Mouse (Mus musculus) forebrain, embryonic 15.5 days (tissue): ENCODE results near the gene Mfsd12. TPM values are rescaled to one million over a fixed set of nuclear protein-coding genes. Genes with fewer than 3 reads are reported as not detected.

Experiments
- ATAC-seq: fragments of 200-750 bp; cut with Nextera tagmentation; replicated peaks from 2 replicates; pipeline ENCODE4 v1.8.0; 2017; ENCODE audit warnings: mild to moderate bottlenecking, moderate TSS enrichment, moderate library complexity
- H3K27ac ChIP-seq: fragments of 300-500 bp; sonication (generic); replicated peaks from 2 replicates; pipeline ENCODE4 v1.5.1; 2015; ENCODE audit warnings: mild to moderate bottlenecking, inconsistent platforms
- H3K27me3 ChIP-seq: fragments of 300-500 bp; sonication (generic); 2 replicates; pipeline ENCODE4 v1.6.1; 2015; ENCODE audit warnings: inconsistent platforms
- H3K36me3 ChIP-seq: fragments of 300-500 bp; sonication (generic); 2 replicates; pipeline ENCODE4 v1.6.1; 2015; ENCODE audit warnings: mild to moderate bottlenecking, inconsistent platforms
- H3K4me1 ChIP-seq: fragments of 300-500 bp; sonication (generic); 2 replicates; pipeline ENCODE4 v1.6.1; 2015; ENCODE audit warnings: inconsistent platforms
- H3K4me2 ChIP-seq: fragments of 300-500 bp; sonication (generic); replicated peaks from 2 replicates; pipeline ENCODE4 v1.6.1; 2015; ENCODE audit warnings: mild to moderate bottlenecking, inconsistent platforms
- H3K4me3 ChIP-seq: fragments of 300-500 bp; sonication (generic); 2 replicates; pipeline ENCODE4 v1.5.1; 2015; ENCODE audit warnings: mild to moderate bottlenecking, inconsistent platforms
- H3K9ac ChIP-seq: fragments of 300-500 bp; sonication (generic); replicated peaks from 2 replicates; pipeline ENCODE4 v1.6.1; 2015; ENCODE audit warnings: mild to moderate bottlenecking, inconsistent platforms
- H3K9me3 ChIP-seq: fragments of 300-500 bp; sonication (generic); 2 replicates; pipeline ENCODE4 v1.6.1; 2016; ENCODE audit warnings: inconsistent platforms
- WGBS: fragments of 180-500 bp; shearing (Covaris S2); methylation state at CpG from one replicate; pipeline ENCODE4 v1.1.7; 2015; ENCODE audit warnings: mixed read lengths; 5-methylcytosine and 5-hydroxymethylcytosine counted together
- polyA plus RNA-seq: library from polyadenylated mRNA; unstranded; fragments of >200 nt; fragmentation: Nextera tagmentation; extraction: Ambion mirVana; gene quantifications from 2 replicates; pipeline ENCODE4 v1.2.1, GENCODE M21; 2015

Mfsd12 gene
- polyA plus RNA-seq, 1 experiment from 2014 or later = 11.9 TPM

- peak; percentile 53; the same call in 1 of the 2 replicates for ATAC-seq
- Histone ChIP-seq H3K9ac (no peak overlapping the region), H3K36me3 (peaks cover 22% of the 10 kb centered on the region), H3K9me3 (no peaks in the 10 kb centered on the region), H3K4me3 (no peak overlapping the region), H3K4me2 (no peak overlapping the region), H3K4me1 (peaks cover 25% of the 10 kb centered on the region), H3K27me3 (no peaks in the 10 kb centered on the region), H3K27ac (no peak overlapping the region)
- 63% methylated on average over 23 of the region's 23 CpGs for WGBS
Observed at GRCm38 (mm10) chr10:81389801-81390677, 32.7 kb downstream of the Mfsd12 start.

DNA sequence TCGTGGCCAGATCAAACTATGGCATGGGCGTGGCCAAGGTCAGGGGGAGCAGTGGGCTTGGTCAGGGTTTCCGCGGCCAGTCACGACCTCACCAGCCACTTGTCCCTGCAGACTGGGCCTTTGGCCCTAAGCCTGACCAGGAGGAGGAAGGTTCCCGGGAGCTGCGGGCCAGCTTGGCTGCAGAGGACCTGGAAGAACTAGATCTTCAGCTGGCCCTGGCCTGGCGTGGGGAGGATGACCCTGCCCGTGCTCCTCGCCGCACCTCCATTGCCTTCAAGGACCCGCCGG lies 33.3 kb downstream of the Mfsd12 start:
- peaks cover 19% of the 10 kb centered on the region for H3K4me1 ChIP-seq
- ATAC-seq = no peak
- H3K9ac ChIP-seq = no peak overlapping the region
- no peaks in the 10 kb centered on the region for H3K27me3 ChIP-seq
- 88% methylated on average over 13 of the region's 13 CpGs for whole genome bisulfite sequencing
- H3K27ac ChIP-seq = no peak overlapping the region
- H3K36me3 ChIP-seq = peaks cover 22% of the 10 kb centered on the region
- no peak overlapping the region for H3K4me2 ChIP-seq
- no peak overlapping the region for H3K4me3 ChIP-seq
- no peaks in the 10 kb centered on the region for H3K9me3 ChIP-seq

- no peak overlapping the region for H3K4me3 ChIP-seq
- no peaks in the 10 kb centered on the region for H3K27me3 ChIP-seq
- 84% methylated on average over 6 of the region's 6 CpGs for WGBS
- H3K27ac ChIP-seq = no peak overlapping the region
- no peak for ATAC-seq
- H3K36me3 ChIP-seq = peaks cover 13% of the 10 kb centered on the region
- H3K4me1 ChIP-seq = peaks cover 21% of the 10 kb centered on the region
- H3K9ac ChIP-seq = no peak overlapping the region
- H3K4me2 ChIP-seq = no peak overlapping the region
- no peaks in the 10 kb centered on the region for H3K9me3 ChIP-seq
Observed at GRCm38 (mm10) chr10:81392270-81392669, 35.0 kb downstream of the Mfsd12 start.

DNA sequence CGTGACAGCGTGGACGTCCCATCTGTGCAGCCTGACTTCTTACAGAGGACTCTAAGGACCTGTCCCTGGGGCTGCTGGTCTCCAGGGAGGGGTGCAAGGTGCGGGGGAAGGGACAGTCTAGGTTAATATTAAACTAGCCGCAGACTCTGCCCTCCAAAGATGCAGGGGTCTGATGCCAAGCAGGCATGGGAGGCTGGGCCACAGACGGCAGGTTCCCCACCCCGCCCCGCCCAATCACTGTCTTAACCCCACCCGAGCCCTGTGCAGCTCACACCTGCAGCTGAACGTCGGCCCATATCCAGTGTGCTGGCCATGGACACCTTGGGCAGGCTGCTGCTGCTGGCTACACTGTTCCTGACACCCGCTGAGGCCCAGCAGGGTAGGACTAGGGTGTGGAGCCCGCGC lies 35.5 kb downstream of the Mfsd12 start, which contains the start of gene Smim24:
TSS of gene Smim24 (plus strand) at position 271 of the 405 bp plus-strand sequence.
- H3K4me2 ChIP-seq = peak within 1 kb of the TSS; percentile 36
- H3K4me3 ChIP-seq = peak within 1 kb of the TSS; percentile 20
- H3K9me3 ChIP-seq = no peaks in the 10 kb centered on the region
- peaks cover 21% of the 10 kb centered on the region for H3K4me1 ChIP-seq
- no peak within 1 kb of the TSS for H3K27ac ChIP-seq
- 74% methylated on average over 14 of the region's 14 CpGs for WGBS
- peak within 1 kb of the TSS; percentile 37 for H3K9ac ChIP-seq
- H3K27me3 ChIP-seq = no peaks in the 10 kb centered on the region
- peaks cover 7% of the 10 kb centered on the region for H3K36me3 ChIP-seq
- no peak for ATAC-seq

DNA sequence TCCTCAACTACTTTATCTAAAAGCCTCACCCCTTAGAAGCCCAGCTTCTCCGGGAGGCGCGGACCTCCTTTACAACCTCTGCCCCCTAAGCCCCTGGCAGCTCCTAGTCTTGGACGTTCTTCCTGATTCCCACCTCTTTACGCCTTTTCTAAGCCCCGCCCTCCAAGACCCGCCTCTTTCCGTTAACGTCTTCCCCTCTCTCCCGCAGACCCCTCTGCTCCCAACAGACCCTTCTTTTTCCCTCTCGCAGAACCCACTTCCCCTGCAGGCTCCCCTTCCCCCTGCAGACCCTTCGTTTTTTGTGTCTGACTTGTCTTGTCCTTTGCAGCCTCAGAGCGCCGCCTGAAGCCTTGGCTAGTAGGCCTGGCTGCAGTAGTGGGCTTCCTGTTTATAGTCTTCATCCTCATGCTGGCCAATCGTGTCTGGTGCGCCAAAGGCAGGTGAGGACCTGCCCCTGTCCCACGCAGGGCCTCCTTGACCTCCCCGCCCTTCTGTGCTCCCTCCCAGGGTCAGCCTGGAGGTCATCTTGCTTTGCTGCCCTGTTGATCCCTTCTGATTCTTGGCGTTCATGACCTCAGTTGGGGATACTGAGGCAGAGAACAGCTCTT lies 36.3 kb downstream of the Mfsd12 start:
- Histone ChIP-seq H3K4me3 (peak overlapping the region; percentile 20), H3K27me3 (no peaks in the 10 kb centered on the region), H3K36me3 (no peaks in the 10 kb centered on the region), H3K9ac (peak overlapping the region; percentile 37), H3K4me2 (peak overlapping the region; percentile 36), H3K9me3 (no peaks in the 10 kb centered on the region), H3K4me1 (peaks cover 21% of the 10 kb centered on the region), H3K27ac (no peak overlapping the region)
- no peak for ATAC-seq
- 8% methylated on average over 19 of the region's 19 CpGs for WGBS

DNA sequence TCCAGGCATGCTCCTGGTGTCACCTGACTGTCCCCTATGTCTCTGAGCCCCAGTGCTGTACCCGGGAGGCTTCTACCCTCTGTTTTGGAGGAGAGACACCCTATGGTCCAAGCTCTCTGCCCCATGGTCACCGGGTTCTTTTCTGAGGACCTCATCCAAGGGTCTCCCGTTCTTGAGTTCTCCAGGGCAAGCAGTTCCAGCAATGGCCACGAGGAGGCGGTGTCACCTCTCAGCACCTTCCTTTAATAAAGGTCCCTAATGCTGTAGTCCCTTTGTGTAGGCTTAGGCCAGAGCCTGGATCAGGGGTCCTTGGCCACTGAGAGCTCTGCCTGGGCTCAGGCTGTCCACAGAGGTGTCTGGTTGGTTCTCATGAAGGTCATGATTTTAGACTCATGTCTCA lies 37.8 kb downstream of the Mfsd12 start:
- 16% methylated on average over 5 of the region's 5 CpGs for WGBS
- Histone ChIP-seq H3K27me3 (no peaks in the 10 kb centered on the region), H3K36me3 (0 out of 2 replicates have a peak, but pooled peaks cover 2% of the 10 kb centered on the region), H3K9ac (no peak overlapping the region), H3K4me1 (peaks cover 26% of the 10 kb centered on the region), H3K4me2 (no peak overlapping the region), H3K4me3 (no peak overlapping the region), H3K27ac (0 out of 2 replicates have a peak overlapping the region, but pooled peaks have one; percentile 17), H3K9me3 (no peaks in the 10 kb centered on the region)
- no peak for ATAC-seq

- H3K4me1 ChIP-seq = peaks cover 33% of the 10 kb centered on the region
- ATAC-seq = no peak
- H3K9me3 ChIP-seq = no peaks in the 10 kb centered on the region
- H3K9ac ChIP-seq = 0 out of 2 replicates have a peak overlapping the region, but pooled peaks have one; percentile 21
- H3K36me3 ChIP-seq = peaks cover 7% of the 10 kb centered on the region; the same call in 1 of the 2 replicates
- no peak overlapping the region for H3K4me2 ChIP-seq
- H3K27ac ChIP-seq = 0 out of 2 replicates have a peak overlapping the region, but pooled peaks have one; percentile 14
- H3K27me3 ChIP-seq = no peaks in the 10 kb centered on the region
- no peak overlapping the region for H3K4me3 ChIP-seq
- 78% methylated on average over 4 of the region's 4 CpGs for WGBS
Observed at GRCm38 (mm10) chr10:81395865-81396264, 38.6 kb downstream of the Mfsd12 start.

DNA sequence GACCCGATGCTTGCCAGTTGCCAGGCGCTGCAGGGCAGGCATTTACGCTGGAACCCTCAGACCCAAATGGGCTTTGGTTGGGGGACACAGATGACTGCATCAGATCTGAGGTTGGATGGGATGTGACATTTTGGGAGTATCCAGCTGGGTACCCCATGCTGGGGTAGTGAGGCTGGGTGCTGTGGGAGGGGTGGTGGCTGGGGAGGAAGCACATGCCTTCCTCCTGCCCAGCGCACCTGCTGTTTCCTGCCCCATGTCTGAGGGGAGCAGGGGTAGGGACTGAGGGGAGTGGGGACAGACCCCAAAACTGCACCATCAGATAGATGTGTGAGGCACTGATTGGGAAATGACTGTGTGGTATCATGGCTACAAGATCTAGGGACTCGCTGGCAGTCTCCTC lies 39.5 kb downstream of the Mfsd12 start:
- Histone ChIP-seq H3K36me3 (peaks cover 7% of the 10 kb centered on the region; the same call in 1 of the 2 replicates), H3K9me3 (no peaks in the 10 kb centered on the region), H3K27me3 (no peaks in the 10 kb centered on the region), H3K4me1 (peaks cover 42% of the 10 kb centered on the region), H3K9ac (peak overlapping the region; percentile 21; the same call in 1 of the 2 replicates), H3K4me3 (no peak overlapping the region), H3K4me2 (no peak overlapping the region), H3K27ac (no peak overlapping the region; the same call in 1 of the 2 replicates)
- ATAC-seq = no peak
- 67% methylated on average over 5 of the region's 5 CpGs for WGBS

- H3K4me1 ChIP-seq = peaks cover 48% of the 10 kb centered on the region
- no peak overlapping the region for H3K9ac ChIP-seq
- 0 out of 2 replicates have a peak overlapping the region, but pooled peaks have one; percentile 43 for H3K4me2 ChIP-seq
- H3K9me3 ChIP-seq = no peaks in the 10 kb centered on the region
- peaks cover 7% of the 10 kb centered on the region; the same call in 1 of the 2 replicates for H3K36me3 ChIP-seq
- no peak for ATAC-seq
- WGBS = 71% methylated on average over 5 of the region's 5 CpGs
- no peak overlapping the region for H3K4me3 ChIP-seq
- peaks cover under 1% of the 10 kb centered on the region; the same call in 1 of the 2 replicates for H3K27me3 ChIP-seq
- H3K27ac ChIP-seq = no peak overlapping the region
Observed at GRCm38 (mm10) chr10:81399296-81399695, 42.0 kb downstream of the Mfsd12 start.

- H3K4me1 ChIP-seq = peaks cover 48% of the 10 kb centered on the region
Observed at GRCm38 (mm10) chr10:81399798-81400308, 42.6 kb downstream of the Mfsd12 start.

DNA sequence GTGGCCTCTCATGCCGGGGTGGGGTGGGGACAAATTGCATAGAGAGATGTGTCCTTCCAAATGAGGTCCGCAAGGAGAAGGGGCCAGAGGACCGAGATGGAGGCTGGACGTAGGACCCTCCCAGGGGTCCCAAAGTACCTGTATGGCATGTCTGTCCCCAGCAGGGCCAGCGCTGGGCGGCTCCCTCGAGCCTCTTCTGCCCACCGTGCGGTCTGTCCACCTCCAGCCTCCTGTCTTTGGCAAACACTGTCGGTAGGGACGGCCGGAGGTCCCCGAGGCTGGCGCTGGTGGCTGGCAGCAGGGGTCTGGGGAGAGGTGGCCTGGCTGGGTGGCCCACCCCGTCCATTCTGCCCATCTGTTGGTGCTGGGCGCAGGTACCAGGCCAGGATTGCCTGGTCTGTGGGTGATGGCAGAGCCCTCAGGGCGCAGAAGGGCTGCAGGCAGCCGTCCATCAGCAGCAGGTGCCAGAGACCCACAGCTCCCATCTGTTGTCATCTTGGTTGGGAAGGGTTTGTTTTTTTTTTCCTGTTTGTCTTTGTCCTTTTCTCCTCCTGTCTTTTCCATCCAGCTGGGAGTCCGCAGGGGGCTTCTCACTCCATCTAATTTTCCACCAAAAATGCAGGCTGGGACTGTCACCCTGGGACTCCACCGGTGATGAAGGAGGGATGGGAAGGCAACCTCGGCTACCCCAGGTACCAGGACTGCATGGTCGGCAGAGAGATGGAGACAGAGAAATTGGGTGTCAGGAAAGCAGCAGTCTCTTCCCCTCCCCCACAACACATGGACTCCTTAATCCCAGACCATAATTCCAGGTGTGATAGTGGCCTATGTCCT lies 43.3 kb downstream of the Mfsd12 start:
- H3K4me3 ChIP-seq = peak overlapping the region; percentile 26
- peak overlapping the region; percentile 34; the same call in 1 of the 2 replicates for H3K9ac ChIP-seq

More at GRCm38 (mm10) chr10:81399798-81400308, 42.6 kb downstream of the Mfsd12 start:
- Histone ChIP-seq H3K27me3 (peaks cover 6% of the 10 kb centered on the region; the same call in 1 of the 2 replicates), H3K36me3 (peaks cover 10% of the 10 kb centered on the region; the same call in 1 of the 2 replicates), H3K9me3 (no peaks in the 10 kb centered on the region), H3K27ac (no peak overlapping the region; the same call in 1 of the 2 replicates), H3K4me3 (0 out of 2 replicates have a peak overlapping the region, but pooled peaks have one; percentile 26), H3K9ac (no peak overlapping the region), H3K4me2 (peak overlapping the region; percentile 43)
- no peak for ATAC-seq
- WGBS = 82% methylated on average over 18 of the region's 18 CpGs

More for the DNA sequence above, 43.3 kb downstream of the Mfsd12 start:
- 45% methylated on average over 21 of the region's 22 CpGs for WGBS
- H3K4me2 ChIP-seq = peak overlapping the region; percentile 43
- peak overlapping the region; percentile 79 for H3K27ac ChIP-seq
- peaks cover 48% of the 10 kb centered on the region for H3K4me1 ChIP-seq
- peaks cover 11% of the 10 kb centered on the region; the same call in 1 of the 2 replicates for H3K36me3 ChIP-seq
- no peaks in the 10 kb centered on the region for H3K9me3 ChIP-seq
- peaks cover 7% of the 10 kb centered on the region; the same call in 1 of the 2 replicates for H3K27me3 ChIP-seq
- ATAC-seq = no peak
